Mouse (Mus musculus): ENCODE data around the gene Evc2. TPM values are rescaled to one million over a fixed set of nuclear protein-coding genes. Genes with fewer than 3 reads are reported as not detected.

Gene Evc2
- 0.21 TPM in 1 of 3 replicates, not detected in the others for total RNA-seq (2017)

- no peak for ATAC-seq (replicated peaks; ENCODE audit: insufficient number of reproducible peaks, low FRiP score, low TSS enrichment, poor library complexity, severe bottlenecking)
These were observed at the start of gene Evc2 for GRCm38 (mm10) chr5:37338288-37338687. Gene Evc2 (plus strand): TSS chr5:37338499.

- no peak for ATAC-seq (replicated peaks; ENCODE audit: insufficient number of reproducible peaks, low FRiP score, low TSS enrichment, poor library complexity, severe bottlenecking)
These were observed 49.1 kb upstream of the Evc2 start for GRCm38 (mm10) chr5:37289236-37289635.

DNA sequence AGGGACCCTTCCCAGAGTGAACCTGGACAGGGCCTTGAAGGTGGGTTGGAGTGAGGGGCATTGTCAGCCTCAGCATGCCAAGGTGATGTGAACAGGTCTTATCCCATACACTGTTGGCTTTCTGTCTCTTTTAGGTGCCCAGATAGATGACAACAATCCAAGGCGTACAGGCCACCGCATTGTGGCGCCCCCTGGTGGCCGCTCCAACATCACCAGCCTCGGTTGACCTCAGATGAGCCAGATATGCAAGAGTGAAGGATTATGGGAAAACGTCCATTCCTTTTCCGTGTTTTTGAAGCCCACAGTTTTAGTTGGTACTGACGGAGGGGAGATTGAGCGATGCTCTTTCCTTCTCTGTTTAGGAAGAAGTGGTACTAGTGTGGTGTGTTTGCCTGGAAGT is 47.3 kb upstream of the Evc2 start:
- peak; percentile 28; the same call in 1 of the 2 replicates for ATAC-seq (replicated peaks; ENCODE audit: insufficient number of reproducible peaks, low FRiP score, low TSS enrichment, poor library complexity, severe bottlenecking)

DNA sequence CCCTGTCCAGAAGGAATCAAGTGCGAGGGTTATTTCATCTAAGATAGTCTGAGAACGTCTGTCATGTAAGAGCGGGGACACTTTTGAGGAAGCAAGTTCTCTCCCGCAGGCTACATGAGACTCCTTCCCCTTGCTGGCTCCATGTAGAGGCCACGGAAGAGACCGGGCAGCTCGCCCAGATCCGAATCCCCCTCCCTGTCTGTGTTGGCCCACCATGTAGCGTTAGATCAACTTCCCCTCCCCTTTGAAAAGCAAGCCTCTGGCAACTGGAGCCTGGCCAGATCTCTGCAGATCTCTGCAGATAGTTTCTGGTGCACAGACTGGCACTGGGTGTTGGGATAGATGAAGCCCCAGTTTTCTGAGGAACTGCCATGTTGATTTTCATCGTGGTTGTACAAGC is 41.6 kb upstream of the Evc2 start:
- no peak for ATAC-seq (replicated peaks; ENCODE audit: insufficient number of reproducible peaks, low FRiP score, low TSS enrichment, poor library complexity, severe bottlenecking)

GRCm38 (mm10) chr5:37298370-37298769 is 39.9 kb upstream of the Evc2 start:
- no peak for ATAC-seq (replicated peaks; ENCODE audit: insufficient number of reproducible peaks, low FRiP score, low TSS enrichment, poor library complexity, severe bottlenecking)

DNA sequence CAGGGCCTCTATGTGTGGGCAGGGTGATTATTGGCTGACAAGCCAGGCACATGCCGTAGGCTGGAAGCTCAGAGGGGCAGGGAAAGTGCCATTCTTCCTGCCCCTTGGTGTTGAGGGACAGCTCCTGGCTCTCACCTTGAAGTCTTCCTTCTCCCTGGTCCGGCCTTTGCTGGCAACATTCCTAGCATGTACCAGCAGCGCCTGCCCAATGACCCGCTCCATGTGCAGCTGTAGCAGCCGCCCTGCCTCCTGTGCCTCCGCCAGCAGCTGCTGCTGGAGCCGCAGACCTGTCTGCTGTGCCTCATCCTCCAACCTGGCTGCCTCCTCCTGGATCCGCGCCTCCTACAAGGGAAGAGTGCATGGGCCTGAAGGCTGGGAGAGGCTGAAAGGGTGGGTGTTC is 28.3 kb upstream of the Evc2 start:
- ATAC-seq (replicated peaks; ENCODE audit: insufficient number of reproducible peaks, low FRiP score, low TSS enrichment, poor library complexity, severe bottlenecking), result no peak

GRCm38 (mm10) chr5:37312980-37313722 is 25.1 kb upstream of the Evc2 start:
- ATAC-seq (replicated peaks; ENCODE audit: insufficient number of reproducible peaks, low FRiP score, low TSS enrichment, poor library complexity, severe bottlenecking), result no peak

DNA sequence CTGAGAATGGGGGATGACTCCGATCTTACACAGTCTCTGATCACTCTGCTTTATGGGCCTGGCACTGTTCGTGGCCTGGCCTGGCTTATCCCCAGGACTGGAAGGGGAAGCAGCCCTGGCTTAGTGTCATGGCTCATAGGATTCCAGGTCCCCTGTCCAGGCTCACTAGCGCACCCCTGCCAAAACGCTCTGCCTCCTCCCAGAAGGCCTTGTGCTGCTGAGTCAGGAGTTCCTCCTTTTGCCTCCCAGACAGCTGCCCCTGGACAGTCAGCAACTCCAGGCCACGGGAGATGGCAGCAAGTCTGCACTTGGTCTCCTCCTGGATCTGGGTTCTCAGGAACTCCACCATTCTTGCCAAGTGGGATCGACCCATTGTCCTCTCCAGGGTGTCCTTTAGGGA is 19.6 kb upstream of the Evc2 start:
- ATAC-seq (replicated peaks; ENCODE audit: insufficient number of reproducible peaks, low FRiP score, low TSS enrichment, poor library complexity, severe bottlenecking), result no peak

DNA sequence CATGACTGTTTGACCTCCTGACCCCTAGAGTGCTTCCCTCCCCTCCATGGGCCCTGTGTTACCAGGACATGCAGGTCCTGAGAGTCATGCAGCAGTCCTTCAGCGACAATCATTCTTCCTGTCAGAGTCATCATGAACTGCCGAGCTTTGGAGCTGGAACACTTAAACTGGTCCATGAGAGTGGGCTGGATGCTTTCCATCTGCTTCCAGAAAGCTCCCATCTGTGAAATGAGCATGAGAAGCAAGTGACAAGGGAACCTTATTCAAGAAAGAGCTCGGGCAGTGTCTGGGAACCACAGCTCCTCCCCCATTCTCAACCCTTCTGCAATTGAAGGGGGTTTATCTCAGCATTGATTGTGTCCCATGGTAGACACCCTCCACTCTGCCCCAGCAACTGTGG is 18.1 kb upstream of the Evc2 start:
- no peak for ATAC-seq (replicated peaks; ENCODE audit: insufficient number of reproducible peaks, low FRiP score, low TSS enrichment, poor library complexity, severe bottlenecking)

DNA sequence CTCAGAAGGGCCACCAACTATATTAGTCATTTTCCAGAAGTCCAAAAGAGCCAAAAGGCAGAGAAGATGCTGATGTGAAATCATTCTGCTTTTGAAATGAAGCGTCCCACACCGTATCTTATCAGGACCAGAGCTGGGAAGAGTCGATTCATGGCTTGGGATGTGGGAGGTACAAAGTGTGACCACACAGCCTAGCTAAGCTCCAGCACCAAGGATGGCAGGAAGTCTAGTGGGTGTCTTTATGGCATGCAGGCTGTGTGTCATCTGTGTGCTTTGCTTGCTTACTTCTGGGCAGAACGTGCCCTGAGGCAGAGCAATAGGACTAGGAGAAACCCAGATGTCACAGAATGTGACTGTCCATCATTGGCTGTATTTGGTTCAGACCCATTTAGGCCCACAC is 17.5 kb upstream of the Evc2 start:
- no peak for ATAC-seq (replicated peaks; ENCODE audit: insufficient number of reproducible peaks, low FRiP score, low TSS enrichment, poor library complexity, severe bottlenecking)

DNA sequence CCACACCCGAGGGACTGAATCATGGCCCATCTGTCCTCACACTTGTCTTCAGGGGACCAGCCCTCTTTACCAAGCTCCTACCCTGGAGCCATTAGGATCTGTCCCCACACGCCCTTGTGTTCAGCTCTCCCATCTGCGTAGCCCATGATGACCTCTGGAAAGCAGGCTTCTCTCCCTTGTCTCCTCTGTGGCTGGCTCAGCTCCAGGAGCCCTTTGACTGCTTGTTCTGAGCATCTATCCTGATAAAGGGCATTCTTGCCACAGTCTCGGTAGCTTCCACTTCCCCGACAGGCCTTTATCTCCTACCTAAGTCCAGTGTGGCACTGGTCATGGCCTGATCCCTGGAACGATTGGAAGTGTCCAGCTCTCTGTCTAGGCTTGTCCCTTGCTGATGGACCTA is 11.6 kb upstream of the Evc2 start:
- ATAC-seq (replicated peaks; ENCODE audit: insufficient number of reproducible peaks, low FRiP score, low TSS enrichment, poor library complexity, severe bottlenecking), result no peak

DNA sequence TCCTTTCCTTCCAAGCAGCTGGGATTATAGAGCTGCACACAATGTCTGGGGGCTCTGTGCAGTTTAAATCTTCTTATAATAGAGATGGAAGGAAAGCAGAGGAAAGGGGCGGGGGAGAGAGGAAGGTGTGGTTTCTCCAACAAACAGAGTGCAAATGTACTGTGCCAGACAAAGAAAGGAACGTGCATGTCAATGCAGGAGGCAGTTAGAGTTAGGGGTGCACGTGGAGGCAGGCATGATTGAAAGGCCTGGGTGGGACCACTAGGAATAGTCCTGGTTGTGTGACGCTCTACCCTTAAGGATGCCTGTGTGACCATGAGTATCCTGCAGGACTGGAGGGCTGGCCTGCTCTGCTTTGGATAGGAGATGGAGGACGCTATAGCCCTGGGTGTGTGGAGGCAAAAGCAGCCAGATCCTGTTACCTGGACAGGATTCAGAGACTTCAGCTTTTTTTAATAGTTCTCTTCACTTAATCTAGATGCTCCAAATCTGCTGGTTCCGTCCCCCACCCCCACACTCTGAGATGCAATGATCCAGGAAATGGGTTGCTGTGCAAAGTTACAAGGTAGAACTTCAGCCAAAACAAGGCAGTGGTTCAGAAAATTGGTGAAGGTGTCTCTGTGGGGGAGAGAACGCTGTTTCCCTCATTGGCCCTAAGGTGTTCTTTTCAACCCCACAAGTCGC is 7.7 kb upstream of the Evc2 start:
- ATAC-seq (replicated peaks; ENCODE audit: insufficient number of reproducible peaks, low FRiP score, low TSS enrichment, poor library complexity, severe bottlenecking), result no peak

- no peak for ATAC-seq (replicated peaks; ENCODE audit: insufficient number of reproducible peaks, low FRiP score, low TSS enrichment, poor library complexity, severe bottlenecking)
These were observed 7.2 kb upstream of the Evc2 start for GRCm38 (mm10) chr5:37331133-37331505.

DNA sequence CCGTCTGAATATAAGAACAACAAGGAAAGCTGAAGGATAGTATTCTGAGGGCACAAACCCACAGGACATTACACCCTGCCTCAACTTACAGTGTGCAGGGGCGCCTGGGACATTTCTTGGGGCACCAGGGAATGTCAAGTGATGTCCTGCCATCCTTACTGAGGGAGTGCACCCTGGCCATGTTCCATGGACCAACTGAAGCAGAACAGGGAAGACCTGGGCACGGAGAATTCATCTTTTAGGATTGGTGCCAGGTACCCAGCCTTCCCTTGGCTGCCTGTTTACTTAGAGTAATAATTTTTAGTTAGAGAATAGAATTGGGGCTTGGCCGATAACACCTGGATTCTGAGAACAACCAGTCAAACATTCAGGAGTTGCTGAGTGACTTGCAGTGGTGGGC is 6.2 kb upstream of the Evc2 start:
- ATAC-seq (replicated peaks; ENCODE audit: insufficient number of reproducible peaks, low FRiP score, low TSS enrichment, poor library complexity, severe bottlenecking), result no peak

- ATAC-seq (replicated peaks; ENCODE audit: insufficient number of reproducible peaks, low FRiP score, low TSS enrichment, poor library complexity, severe bottlenecking), result no peak
These were observed 3.2 kb upstream of the Evc2 start for GRCm38 (mm10) chr5:37335061-37335460.

DNA sequence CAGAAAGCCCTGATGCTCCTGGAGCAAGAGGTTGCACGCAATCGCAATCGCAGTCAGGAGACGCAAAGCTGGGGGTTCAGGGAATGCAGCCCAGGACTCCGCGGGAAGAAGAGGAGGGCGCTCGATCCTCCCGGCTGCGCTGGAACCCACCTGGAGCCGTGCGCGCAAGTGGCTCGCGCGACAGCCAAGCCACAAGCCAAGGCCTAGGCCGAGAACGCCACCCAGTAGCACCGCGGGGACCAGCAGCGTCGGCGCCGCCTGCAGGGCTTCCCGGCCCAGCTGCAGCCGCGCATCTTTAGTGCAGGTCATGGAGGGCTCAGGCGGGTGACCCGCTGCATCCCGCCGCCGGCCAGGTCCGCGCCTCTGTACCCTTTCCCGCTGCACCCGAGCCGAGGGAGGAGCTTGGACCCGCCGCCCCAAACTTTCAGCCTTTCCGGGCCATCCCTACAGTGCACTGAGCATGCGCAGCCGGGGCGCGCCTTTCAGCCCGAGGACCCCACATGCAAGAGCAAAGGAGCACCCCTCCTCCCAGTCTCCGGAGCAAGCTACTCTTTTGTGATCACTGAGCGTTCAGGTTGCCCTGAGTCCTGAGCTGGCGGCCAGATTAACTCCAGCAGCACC is 1.7 kb upstream of the Evc2 start, which contains the start of gene Evc:
Gene Evc (minus strand): TSS at position 410 of the 621 bp plus-strand sequence.
- no peak for ATAC-seq (replicated peaks; ENCODE audit: insufficient number of reproducible peaks, low FRiP score, low TSS enrichment, poor library complexity, severe bottlenecking)

GRCm38 (mm10) chr5:37337696-37338095 is 603 bp upstream of the Evc2 start:
- no peak for ATAC-seq (replicated peaks; ENCODE audit: insufficient number of reproducible peaks, low FRiP score, low TSS enrichment, poor library complexity, severe bottlenecking)

- ATAC-seq (replicated peaks; ENCODE audit: insufficient number of reproducible peaks, low FRiP score, low TSS enrichment, poor library complexity, severe bottlenecking), result no peak
These were observed 5.7 kb downstream of the Evc2 start for GRCm38 (mm10) chr5:37343962-37344361.

DNA sequence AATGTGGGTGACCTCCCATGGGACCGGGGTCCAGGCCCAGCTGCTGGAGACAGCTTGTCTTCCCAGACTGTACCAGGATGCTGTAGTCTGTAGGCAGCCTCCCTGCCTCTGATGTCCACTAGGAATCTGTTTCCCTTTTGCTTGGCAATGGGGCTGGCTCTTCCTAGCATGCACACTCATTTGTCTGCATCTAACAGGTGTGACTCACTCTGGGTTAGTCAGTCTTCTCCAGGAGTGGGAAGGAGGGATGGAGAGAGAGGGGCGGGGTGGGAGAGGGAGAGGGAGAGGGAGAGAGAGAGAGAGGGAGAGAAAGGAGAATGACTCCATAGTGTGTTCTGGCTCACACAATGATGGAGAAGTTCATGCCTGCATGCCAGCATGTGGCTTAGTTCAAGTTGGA is 13.5 kb downstream of the Evc2 start:
- ATAC-seq (replicated peaks; ENCODE audit: insufficient number of reproducible peaks, low FRiP score, low TSS enrichment, poor library complexity, severe bottlenecking), result no peak

- ATAC-seq (replicated peaks; ENCODE audit: insufficient number of reproducible peaks, low FRiP score, low TSS enrichment, poor library complexity, severe bottlenecking), result no peak
These were observed 16.1 kb downstream of the Evc2 start for GRCm38 (mm10) chr5:37354385-37354784.
